In genomic region chr10:93159651-93160496, GRCm38 (mm10) we compare ENCODE assay signal across 8 mouse cellular contexts. TPM values are rescaled to one million over a fixed set of nuclear protein-coding genes. Genes with fewer than 3 reads are reported as not detected.
A peak's percentile ranks its signal among the peaks of the same experiment; 100 is the strongest.
DNase-seq lines count a peak whose midpoint lies in the region; ATAC-seq and TF ChIP-seq lines count a peak whose summit lies in the region.

No protein-coding gene starts in this region.

- H3K27me3 ChIP-seq in heart, embryonic 12.5 days (replicated peaks) = no peaks in the 10 kb centered on the region
- no peaks in the 10 kb centered on the region for H3K27me3 ChIP-seq in E14TG2a.4 (ENCODE audit: insufficient read depth, low read length)
- no peaks in the 10 kb centered on the region for H3K27me3 ChIP-seq in forebrain, embryonic 14.5 days (replicated peaks; ENCODE audit: control insufficient read depth, insufficient read depth, low read length)
- H3K27me3 ChIP-seq in liver, embryonic 16.5 days (ENCODE audit: control insufficient read depth, insufficient read depth, low read depth, low read length) = no peaks in the 10 kb centered on the region

- H3K36me3 ChIP-seq in heart, embryonic 12.5 days = no peaks in the 10 kb centered on the region
- no peaks in the 10 kb centered on the region for H3K36me3 ChIP-seq in E14TG2a.4 (ENCODE audit: insufficient read depth, low read length)
- H3K36me3 ChIP-seq in forebrain, embryonic 14.5 days (ENCODE audit: control insufficient read depth, insufficient read depth, low read length) = no peaks in the 10 kb centered on the region
- H3K36me3 ChIP-seq in liver, embryonic 16.5 days (ENCODE audit: control insufficient read depth, insufficient read depth) = no peaks in the 10 kb centered on the region

- no peak for DNase-seq in heart, adult 11 months
- no peak for DNase-seq in forebrain, embryonic 14.5 days (ENCODE audit: low spot score)
- no peak for DNase-seq in B cell, adult 2 months
- DNase-seq in thymus, postnatal 25 days = no peak

- peak overlapping the region; percentile 93 for H3K4me3 ChIP-seq in heart, embryonic 12.5 days
- H3K4me3 ChIP-seq in E14TG2a.4 (replicated peaks; ENCODE audit: low read length) = peak overlapping the region; percentile 97
- H3K4me3 ChIP-seq in forebrain, embryonic 14.5 days (ENCODE audit: low read depth, low read length) = peak overlapping the region; percentile 95; the same call in 1 of the 2 replicates
- H3K4me3 ChIP-seq in liver, embryonic 16.5 days (ENCODE audit: low read depth, low read length) = peak overlapping the region; percentile 100

- peak overlapping the region; percentile 57 for H3K9ac ChIP-seq in heart, embryonic 12.5 days
- H3K9ac ChIP-seq in forebrain, embryonic 14.5 days (ENCODE audit: low read length) = no peak overlapping the region
- H3K9ac ChIP-seq in liver, embryonic 16.5 days (ENCODE audit: low read depth, low read length) = peak overlapping the region; percentile 63

- H3K27ac ChIP-seq in heart, embryonic 12.5 days (ENCODE audit: poor library complexity, severe bottlenecking) = peak overlapping the region; percentile 24; the same call in 1 of the 2 replicates
- no peak overlapping the region for H3K27ac ChIP-seq in forebrain, embryonic 14.5 days (ENCODE audit: low read depth, low read length)
- H3K27ac ChIP-seq in liver, embryonic 16.5 days (ENCODE audit: low read length) = peak overlapping the region; percentile 74

- no peak; the same call in 1 of the 2 replicates for ATAC-seq in heart, embryonic 12.5 days (ENCODE audit: insufficient number of reproducible peaks, low FRiP score)
- ATAC-seq in forebrain, embryonic 14.5 days = peak; percentile 58
- ATAC-seq in liver, embryonic 16.5 days (ENCODE audit: low read depth) = peak; percentile 36
- ATAC-seq in cerebellum, adult (ENCODE audit: insufficient number of reproducible peaks, low FRiP score, low TSS enrichment) = no peak

- peaks cover 17% of the 10 kb centered on the region for H3K4me1 ChIP-seq in heart, embryonic 12.5 days (replicated peaks)
- H3K4me1 ChIP-seq in E14TG2a.4 (replicated peaks; ENCODE audit: low read depth, low read length) = peaks cover 35% of the 10 kb centered on the region
- peaks cover 9% of the 10 kb centered on the region for H3K4me1 ChIP-seq in forebrain, embryonic 14.5 days (ENCODE audit: control insufficient read depth, insufficient read depth, low read length)
- H3K4me1 ChIP-seq in liver, embryonic 16.5 days (ENCODE audit: control insufficient read depth, low read depth, low read length) = peaks cover 21% of the 10 kb centered on the region

- 20% methylated on average over 17 of the region's 17 CpGs for WGBS in heart, embryonic 12.5 days
- 30% methylated on average over 17 of the region's 17 CpGs for WGBS in forebrain, embryonic 14.5 days
- 10% methylated on average over 17 of the region's 17 CpGs for WGBS in liver, embryonic 16.5 days (ENCODE audit: insufficient replicate concordance)

- H3K4me2 ChIP-seq in heart, embryonic 12.5 days = peak overlapping the region; percentile 72
- peak overlapping the region; percentile 77 for H3K4me2 ChIP-seq in forebrain, embryonic 14.5 days (ENCODE audit: low read length)
- peak overlapping the region; percentile 82 for H3K4me2 ChIP-seq in liver, embryonic 16.5 days (ENCODE audit: low read depth, low read length)

- TF ChIP-seq CTCF in E14TG2a.4 (conservative IDR thresholded peaks at IDR 0.05; ENCODE audit: low read length) = no peak

- no peaks in the 10 kb centered on the region for H3K9me3 ChIP-seq in heart, embryonic 12.5 days (replicated peaks)
- no peaks in the 10 kb centered on the region for H3K9me3 ChIP-seq in E14TG2a.4 (ENCODE audit: low read length)
- H3K9me3 ChIP-seq in forebrain, embryonic 14.5 days (replicated peaks; ENCODE audit: control insufficient read depth, low read length) = no peaks in the 10 kb centered on the region
- H3K9me3 ChIP-seq in liver, embryonic 16.5 days (replicated peaks; ENCODE audit: control insufficient read depth, low read length) = no peaks in the 10 kb centered on the region

RNA-seq across cellular contexts. Expression of gene Cdk17, which starts 0.8 kb away (rescaled TPM):
- 25.2 and 27.1 TPM in 2 replicates for polyA plus RNA-seq in heart, embryonic 12.5 days (2016; fragmentation: Nextera tagmentation; extraction: Ambion mirVana)
- polyA plus RNA-seq in forebrain, embryonic 14.5 days (2014; fragmentation: Nextera tagmentation; extraction: Ambion mirVana) = 52.5 and 53.8 TPM in 2 replicates
- 8.3 and 8.7 TPM in 2 replicates for polyA plus RNA-seq in liver, embryonic 16.5 days (2015; fragmentation: Nextera tagmentation; extraction: Ambion mirVana)

Comparison
In these comparisons a context has a peak if more than half of its experiments do, and no peak if none do; other contexts are left out.
1. ATAC-seq: peak in forebrain, embryonic 14.5 days (single experiment) and liver, embryonic 16.5 days (single experiment); none in heart, embryonic 12.5 days (single experiment) and cerebellum, adult (single experiment).
2. Peak in every context shown above with its lines, with median percentiles within 50 percentile points of each other: H3K4me2 ChIP-seq and H3K4me3 ChIP-seq.